Mouse (Mus musculus) layer of hippocampus, postnatal 14 days (tissue): ENCODE results near the gene Zfp853. TPM values are rescaled to one million over a fixed set of nuclear protein-coding genes. Genes with fewer than 3 reads are reported as not detected.

Experiments
- DNase-seq, 2 experiments: peaks; one replicate each; pipeline ENCODE4 v3.0.0; 2021 to 2022; ENCODE audit warnings: low spot score in 2 of 2, mixed read lengths in 1 of 2
- long read RNA-seq, 2 experiments: library from polyadenylated mRNA; stranded (forward); transcript quantifications; one replicate each; pipeline ENCODE4 v2.0.0; 2021
- total RNA-seq, 2 experiments: library from RNA; stranded (reverse); gene quantifications; 2 replicates each; pipeline ENCODE4 v1.2.3; 2021

Zfp853 gene
- 1 to 10 TPM; 7.7 to 7.9 TPM for total RNA-seq
- long read RNA-seq, experiment 1, partial matches to known transcripts = 0 of 1 reads
- long read RNA-seq, experiment 1, other reads (novel, unspliced or antisense) = 0 of 1 reads
- long read RNA-seq, experiment 2, partial matches to known transcripts = 0 of 2 reads
- long read RNA-seq, experiment 2, other reads (novel, unspliced or antisense) = 1 of 2 reads

- no peak for DNase-seq
Observed at GRCm38 (mm10) chr5:143293404-143293803, at the start of gene Zfp853. Gene Zfp853, minus strand, starts transcription at chr5:143293623.

GRCm38 (mm10) chr5:143339603-143340002 is 46.2 kb upstream of the Zfp853 start:
- DNase-seq = no peak

- DNase-seq = no peak
Observed at GRCm38 (mm10) chr5:143336559-143336958, 43.1 kb upstream of the Zfp853 start.

- no peak for DNase-seq
Observed at GRCm38 (mm10) chr5:143335089-143335460, 41.7 kb upstream of the Zfp853 start.

- no peak for DNase-seq
Observed at GRCm38 (mm10) chr5:143334418-143335088, 41.1 kb upstream of the Zfp853 start.

GRCm38 (mm10) chr5:143333872-143334271 is 40.4 kb upstream of the Zfp853 start:
- peak; percentile 81 to 87 for DNase-seq

GRCm38 (mm10) chr5:143328690-143329495 is 35.5 kb upstream of the Zfp853 start, which contains the start of gene Zdhhc4:
Gene Zdhhc4, minus strand, starts transcription at chr5:143329256.
- DNase-seq = peak; percentile 86 to 94

GRCm38 (mm10) chr5:143317288-143317610 is 23.8 kb upstream of the Zfp853 start:
- DNase-seq = no peak

- no peak for DNase-seq
Observed at GRCm38 (mm10) chr5:143316605-143317287, 23.3 kb upstream of the Zfp853 start.

GRCm38 (mm10) chr5:143315514-143315888 is 22.1 kb upstream of the Zfp853 start:
- no peak for DNase-seq

GRCm38 (mm10) chr5:143314730-143315513 is 21.5 kb upstream of the Zfp853 start, which contains the start of gene E130309D02Rik:
Gene E130309D02Rik, minus strand, starts transcription at chr5:143315360.
- DNase-seq = peak; percentile 85 to 86

GRCm38 (mm10) chr5:143314183-143314729 is 20.8 kb upstream of the Zfp853 start:
- no peak for DNase-seq

GRCm38 (mm10) chr5:143311886-143312285 is 18.5 kb upstream of the Zfp853 start:
- DNase-seq = peak; percentile 71 to 80

GRCm38 (mm10) chr5:143309916-143310315 is 16.5 kb upstream of the Zfp853 start:
- DNase-seq = no peak

GRCm38 (mm10) chr5:143308825-143309224 is 15.4 kb upstream of the Zfp853 start:
- DNase-seq = no peak

- no peak for DNase-seq
Observed at GRCm38 (mm10) chr5:143304251-143304650, 10.8 kb upstream of the Zfp853 start.

GRCm38 (mm10) chr5:143301296-143301695 is 7.9 kb upstream of the Zfp853 start:
- DNase-seq = peak in 1 of 2 experiments; percentile 57

GRCm38 (mm10) chr5:143299686-143300085 is 6.3 kb upstream of the Zfp853 start:
- DNase-seq = peak; percentile 58 to 73

GRCm38 (mm10) chr5:143298391-143298790 is 5.0 kb upstream of the Zfp853 start:
- DNase-seq = no peak

GRCm38 (mm10) chr5:143297986-143298385 is 4.6 kb upstream of the Zfp853 start:
- DNase-seq = no peak
